Mouse (Mus musculus) c-Kit-positive CD71-positive TER-119-positive erythroid progenitor cells, embryonic 14.5 days (primary cell): ENCODE measurements around the gene Mettl7a1.
"Not testable (repeated sequence)": the region's sequence is repeated elsewhere in the genome, so short reads cannot be mapped to it uniquely, and the experiment has no call there.

Experiments
- DNase-seq: peaks from one replicate; pipeline ENCODE4 v3.0.0-alpha.2; 2013; ENCODE audit warnings: low spot score

Mettl7a1 gene

DNA sequence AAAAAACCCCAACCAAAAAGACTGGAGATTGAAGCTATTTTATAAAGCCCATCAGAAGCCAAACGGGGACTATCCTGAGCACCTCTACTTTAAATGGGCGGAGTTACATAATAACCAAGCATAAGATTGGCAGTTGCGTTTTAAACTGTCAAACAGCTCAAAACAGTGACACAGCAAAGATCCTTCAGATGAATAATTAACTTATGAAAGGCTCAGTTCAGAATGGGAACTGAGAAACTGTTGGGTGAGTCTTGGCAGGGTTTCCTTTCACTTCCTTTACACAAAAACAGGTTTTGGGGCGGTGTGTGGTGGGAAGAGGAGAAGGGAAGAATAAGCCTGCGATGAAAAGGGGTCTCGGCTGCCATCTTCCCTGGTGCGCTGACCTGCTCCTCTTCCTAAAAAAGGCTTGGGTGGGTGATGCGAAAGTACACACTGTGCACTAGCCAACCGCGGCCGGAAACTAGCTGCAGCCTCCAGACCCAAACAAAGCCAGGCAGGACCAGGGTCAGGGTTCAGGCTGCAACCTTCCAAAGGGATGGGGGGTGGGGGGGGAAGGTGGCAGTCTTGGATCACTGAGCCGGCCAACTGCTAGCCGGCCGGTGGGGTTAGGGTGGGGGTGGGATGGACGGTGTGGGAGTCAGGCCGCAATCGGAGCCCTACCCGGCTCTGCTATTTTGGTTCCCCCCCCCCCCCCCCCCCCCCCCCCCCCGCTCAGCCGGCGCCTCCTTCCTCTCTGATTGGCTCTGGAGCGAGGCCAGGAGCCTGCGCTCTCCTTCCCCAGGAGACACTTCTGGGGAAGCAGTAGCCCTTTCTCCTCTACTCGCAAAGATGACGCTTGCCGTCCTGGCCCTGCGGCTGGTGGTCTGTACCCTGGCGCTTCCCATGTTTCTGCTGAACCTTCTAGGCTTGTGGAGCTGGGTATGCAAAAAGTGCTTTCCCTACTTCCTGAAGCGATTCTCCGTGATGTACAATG is at the start of gene Mettl7a1:
Gene Mettl7a1 (plus strand): TSS at position 122 of the 973 bp plus-strand sequence.
- peak; percentile 69 for DNase-seq

DNA sequence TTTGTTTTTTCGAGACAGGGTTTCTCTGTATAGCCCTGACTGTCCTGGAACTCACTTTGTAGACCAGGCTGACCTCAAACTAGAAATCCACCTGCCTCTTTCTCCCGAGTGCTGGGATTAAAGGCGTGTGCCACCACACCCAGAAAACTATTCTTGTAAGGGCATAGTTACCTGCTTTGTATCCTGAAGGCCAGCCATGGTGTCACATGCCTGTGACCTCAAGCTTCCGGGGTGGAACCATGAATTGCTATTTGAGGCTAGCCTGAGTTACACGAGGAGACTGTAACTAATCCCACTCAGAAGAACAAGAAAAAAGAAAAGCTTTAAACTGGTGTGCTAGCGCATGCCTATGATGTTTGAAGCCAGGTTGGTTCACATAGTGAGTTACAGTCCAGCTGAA is 47.6 kb upstream of the Mettl7a1 start:
- DNase-seq = no peak

DNA sequence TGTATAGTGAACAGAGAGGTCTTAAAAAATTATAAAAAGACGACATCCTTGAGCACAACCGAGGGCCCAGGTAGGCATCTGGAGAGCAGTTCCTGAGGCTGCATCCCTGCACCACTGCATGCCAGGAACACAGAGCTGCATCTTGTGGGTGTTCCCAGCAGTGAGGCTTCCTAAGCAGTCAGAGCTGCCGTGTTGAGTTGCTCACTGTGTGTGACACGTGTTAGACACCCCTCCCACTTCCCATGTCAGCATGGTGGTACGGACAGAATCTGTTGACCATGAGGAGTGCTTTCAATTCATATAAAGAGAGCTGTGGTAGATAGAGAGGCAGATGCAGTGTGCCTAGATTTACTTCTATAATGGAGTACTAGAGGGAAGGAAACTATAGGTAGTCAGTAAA is 46.6 kb upstream of the Mettl7a1 start:
- DNase-seq = no peak

DNA sequence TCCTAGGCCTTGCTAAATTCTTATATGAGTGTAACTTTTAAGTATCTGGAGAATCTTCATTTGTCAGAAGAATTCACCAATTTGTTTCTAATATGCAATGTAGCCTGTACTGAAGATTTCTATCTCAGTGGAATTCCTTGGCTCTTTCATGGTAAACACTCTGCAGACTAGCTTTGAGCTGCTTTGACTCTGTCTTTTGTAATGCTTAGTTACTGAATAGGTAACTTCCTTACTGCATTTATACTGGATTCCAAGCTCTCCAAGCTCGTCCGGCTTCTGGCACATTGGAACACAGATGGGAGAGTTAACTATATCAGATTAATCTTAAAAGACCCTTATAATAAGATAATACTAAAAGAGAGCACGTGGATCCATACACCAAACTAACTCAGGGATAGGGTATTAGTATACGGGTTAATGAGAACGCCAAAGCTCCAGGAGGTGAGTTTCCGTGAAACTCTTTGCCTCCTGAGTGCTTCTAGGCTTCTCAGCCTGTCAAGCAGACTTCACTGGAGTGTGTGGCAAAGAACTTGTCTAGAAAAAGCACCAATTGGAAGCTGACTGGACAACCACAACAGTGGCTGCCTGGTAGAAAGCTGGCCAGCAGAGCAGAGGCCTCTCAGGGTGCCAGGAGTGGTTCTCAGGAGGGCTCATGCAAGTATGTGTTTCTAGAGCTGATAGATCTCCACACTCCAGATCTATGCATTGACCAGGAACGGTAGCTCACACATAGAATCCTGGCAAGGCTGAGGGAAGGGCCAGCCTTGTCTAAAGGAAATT is 45.1 kb upstream of the Mettl7a1 start:
- no peak for DNase-seq

DNA sequence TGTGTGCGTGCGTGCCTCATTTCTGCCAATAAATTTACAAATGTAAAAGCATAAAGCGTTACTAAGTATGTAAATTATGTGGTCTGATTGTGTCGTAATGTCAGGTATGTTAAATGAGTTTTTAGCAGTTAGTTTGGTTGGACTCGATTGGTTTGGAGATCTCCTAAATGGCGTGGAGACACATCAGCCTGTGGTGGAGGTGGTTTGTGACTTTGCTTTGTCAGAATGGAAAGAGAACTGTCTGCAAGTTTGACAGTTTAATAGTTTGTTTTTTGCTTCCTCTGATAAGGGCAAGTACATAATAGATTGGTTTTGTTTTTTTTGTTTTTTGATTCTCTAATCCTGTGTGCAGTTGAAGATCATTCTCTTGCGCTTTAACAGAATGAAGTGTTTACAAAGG is 43.6 kb upstream of the Mettl7a1 start:
- not testable (repeated sequence) for DNase-seq

DNA sequence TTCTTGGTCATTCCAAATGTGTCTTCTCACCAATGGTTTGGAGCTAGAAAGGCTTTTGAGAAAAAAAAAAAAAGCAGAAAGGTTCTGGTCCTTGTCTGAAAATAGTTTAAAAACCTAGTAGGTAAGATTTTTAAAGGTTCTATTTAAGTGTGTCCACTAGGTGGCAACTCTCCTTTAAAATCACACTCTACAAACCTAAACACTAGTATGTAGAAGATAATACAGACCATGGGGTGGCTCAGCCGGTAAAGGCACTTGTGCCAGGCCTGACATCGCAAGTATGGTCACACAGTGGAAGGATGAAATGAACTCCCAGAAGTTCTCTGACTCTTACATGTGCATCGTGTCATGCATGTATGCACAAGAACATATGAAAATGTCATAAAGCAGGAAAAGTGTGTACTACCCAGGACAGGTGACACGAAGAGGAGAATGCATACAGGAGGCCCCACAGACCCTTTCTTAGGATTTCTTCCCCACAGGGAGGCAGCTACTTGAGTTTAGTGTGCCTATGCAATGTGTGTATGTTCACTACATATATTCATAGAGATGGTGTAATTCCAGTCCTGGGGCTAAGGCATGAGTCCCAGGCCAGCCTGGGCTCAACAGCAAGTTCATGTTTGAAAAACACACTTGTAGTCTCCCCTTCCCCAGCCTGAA is 40.6 kb upstream of the Mettl7a1 start:
- DNase-seq = peak; percentile 13

DNA sequence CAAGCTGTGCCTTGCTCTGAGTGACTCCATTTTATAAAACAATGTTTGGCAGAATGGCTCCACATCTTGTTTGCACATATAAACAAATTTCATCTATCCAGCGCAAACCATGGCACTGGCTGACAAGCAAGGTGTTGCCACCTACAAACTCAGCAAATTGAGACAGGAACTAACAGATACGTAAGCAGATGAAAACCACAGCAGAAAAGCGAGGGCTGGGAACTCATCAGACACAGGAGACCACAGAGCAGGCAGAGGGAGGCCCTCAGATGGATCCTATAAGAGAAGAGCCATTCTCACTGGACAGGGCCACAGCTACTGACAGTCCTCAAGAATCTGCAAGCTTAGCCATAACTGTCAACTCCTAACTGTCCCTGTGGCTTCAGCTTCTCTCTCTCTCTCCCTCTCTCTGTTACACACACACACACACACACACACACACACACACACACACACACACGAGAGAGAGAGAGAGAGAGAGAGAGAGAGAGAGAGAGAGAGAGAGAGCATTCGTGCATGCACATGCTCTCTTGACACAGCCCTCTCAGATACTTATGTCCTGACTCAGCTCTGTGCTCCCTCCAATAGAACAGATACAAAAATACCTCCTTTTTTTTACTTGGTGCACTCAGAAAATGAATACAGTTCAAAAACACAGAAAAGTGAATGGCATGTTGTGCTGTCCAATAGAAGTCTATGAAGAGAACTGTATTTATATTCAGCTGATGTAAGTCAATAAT is 38.2 kb upstream of the Mettl7a1 start:
- DNase-seq = no peak

DNA sequence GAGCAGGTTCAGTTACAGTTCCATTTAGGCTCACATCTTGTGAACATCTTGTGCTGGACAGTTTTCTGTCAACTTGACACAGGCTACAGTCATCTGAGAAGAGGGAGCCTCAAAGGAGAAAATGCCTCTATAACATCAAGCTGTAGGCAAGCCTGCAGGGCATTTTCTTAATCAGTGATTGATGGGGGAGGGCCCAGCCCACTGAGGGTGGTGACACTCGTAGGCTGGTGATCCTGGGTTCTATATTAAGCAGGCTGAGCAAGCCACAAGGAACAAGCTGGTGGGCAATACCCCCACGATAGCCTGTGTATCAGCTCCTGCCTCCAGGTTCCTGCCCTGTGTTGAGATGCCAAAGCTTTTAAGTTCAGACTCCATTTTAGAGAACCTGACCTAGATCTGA is 35.0 kb upstream of the Mettl7a1 start:
- no peak for DNase-seq

DNA sequence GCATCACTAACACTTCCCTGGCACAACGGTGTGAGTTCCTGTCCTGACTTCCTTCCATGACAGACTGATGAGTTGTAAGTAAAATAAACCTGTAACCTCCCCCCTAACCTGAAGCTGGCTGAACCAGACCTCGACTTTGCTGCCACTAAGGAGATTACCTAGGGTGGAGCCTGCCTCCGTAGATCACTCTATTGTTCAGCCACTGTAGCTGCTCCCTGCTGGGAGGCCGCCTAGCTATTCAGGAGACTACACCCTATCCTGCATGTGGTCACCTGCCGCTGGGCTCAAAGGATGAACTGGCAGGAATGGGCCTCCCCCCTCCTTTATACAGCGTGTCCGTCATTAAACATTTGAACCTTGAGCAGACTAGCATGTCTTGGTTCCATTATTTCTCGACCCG is 34.2 kb upstream of the Mettl7a1 start:
- no peak for DNase-seq

DNA sequence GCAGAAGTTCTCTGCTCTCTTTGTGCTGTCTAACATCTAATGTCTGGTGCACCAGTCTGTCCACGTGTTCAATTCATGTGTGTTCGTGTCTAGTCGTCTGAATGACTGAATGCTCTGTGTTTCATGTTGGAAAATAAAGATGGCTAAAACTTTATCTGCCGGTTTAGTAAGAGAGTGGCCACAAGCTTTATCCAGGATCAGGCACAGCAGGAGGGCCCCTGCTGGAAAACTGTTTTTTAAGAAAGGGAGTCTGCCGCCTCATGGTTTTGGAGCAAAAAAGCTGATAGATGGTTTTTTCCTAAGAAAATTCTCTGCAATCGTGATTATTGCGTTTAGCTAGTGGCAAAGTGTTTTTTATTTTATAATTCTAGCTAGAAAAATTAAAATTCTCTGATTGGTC is 33.3 kb upstream of the Mettl7a1 start:
- not testable (repeated sequence) for DNase-seq

DNA sequence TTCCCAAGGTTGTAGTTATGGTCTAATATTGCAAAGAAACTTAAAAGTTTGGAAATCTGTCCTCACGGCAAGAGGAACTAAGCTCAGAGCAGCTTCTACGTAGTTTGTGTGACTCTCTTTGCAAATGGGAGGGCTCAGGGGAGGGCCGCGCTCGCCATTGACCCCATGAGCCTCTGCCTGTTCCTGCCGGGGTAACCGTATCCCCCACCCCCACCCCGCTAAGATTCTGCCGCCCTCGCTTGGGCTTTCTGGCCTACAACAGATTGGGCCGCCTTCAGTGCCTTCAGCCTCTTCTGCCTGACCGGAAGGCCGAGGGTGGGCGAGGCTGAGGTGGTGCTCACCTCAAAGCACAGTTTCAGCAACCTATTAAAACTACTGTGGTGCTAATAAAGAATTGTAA is 32.5 kb upstream of the Mettl7a1 start:
- no peak for DNase-seq

DNA sequence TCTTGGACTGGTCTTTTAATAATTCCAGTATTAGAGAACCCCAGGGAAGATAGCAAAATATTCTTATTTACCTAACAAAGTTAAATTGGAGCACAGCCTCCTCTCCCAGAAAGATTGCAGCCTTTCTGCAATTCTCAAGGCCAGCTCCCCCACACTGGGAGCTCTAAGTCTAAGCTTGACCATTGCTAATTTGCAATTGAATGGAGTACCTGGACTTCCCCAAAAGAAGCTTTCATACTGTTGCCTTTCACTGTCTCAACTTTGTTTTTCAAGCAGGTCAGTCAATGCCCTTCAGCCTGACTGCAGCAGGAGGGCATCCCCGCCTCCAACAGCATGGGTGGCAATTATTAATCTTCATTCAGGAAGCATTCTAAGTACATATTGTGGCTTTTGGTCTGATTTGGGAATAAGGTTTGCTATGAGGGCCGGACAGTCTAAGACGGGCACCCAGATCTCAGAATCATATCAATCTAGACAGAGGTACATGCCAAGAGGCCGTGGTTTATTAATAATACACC is 30.1 kb upstream of the Mettl7a1 start:
- not testable (repeated sequence) for DNase-seq

DNA sequence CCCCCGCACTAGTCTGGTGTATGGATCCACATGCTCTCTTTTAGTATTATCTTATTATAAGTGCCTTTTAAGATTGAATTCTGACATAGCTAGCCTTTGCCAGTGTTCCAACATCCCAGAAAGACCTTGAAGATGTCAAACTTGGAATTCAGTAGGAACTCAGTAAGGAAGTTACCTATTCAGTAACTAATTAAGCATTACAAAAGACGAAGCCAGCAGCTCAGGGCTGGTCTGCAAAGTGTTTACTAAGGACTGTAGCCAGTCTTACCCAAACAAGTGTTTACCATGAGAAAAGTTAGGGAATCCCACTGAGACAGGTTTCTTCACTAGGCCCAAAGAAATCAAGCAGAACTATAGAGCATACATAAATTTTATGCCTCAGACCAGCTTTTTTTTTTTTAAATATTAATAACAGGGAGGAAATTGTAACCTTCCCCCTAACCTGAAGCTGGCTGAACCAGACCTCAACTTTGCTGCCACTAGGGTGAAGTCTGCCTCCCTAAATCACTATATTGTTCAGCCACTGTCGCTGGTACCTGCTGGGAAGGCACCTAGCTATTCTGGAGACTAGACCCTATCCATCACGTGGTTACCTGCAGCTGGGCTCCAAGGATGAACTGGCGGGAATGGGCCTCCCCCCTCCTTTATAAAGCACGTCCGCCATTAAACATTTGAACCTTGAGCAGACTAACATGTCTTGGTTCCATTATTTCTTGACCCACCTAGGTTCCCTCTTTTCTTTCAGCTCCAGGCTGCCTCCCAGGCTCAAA is 29.0 kb upstream of the Mettl7a1 start:
- no peak for DNase-seq

DNA sequence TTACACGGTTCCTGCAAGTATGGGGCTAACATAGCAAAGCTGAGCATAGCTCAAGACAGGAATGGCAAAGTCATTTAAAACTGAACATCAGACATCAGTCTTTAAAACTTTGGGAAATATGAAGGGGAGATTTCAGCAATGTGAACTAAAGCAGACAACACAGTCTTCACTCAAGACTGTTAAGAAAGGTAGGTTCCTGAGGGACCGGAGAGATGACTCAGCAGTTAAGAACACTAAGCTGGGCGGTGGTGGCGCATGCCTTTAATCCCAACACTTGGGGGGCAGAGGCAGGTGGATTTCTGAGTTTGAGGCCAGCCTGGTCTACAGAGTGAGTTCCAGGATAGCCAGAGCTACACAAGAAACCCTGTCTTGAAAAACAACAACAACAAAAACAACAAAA is 27.5 kb upstream of the Mettl7a1 start:
- DNase-seq = no peak

DNA sequence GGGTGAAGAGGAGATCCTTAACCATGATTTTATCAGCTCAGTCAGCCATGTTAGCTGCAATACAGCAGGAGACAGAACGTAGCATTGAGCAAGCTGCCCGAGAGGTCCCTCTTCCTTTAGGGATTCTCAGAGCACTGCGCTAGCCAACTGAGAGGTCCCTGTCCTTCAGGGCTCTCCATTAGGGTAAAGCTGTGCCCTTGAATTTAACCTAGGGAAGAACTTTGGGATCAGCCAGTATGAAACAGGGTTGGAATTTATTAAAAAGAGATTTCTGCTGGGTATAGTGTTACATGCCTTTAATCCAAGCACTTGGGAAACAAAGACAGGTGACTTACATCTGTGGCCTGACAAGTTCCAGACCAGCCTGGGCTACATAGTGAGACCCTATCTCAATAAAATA is 26.4 kb upstream of the Mettl7a1 start:
- no peak for DNase-seq

DNA sequence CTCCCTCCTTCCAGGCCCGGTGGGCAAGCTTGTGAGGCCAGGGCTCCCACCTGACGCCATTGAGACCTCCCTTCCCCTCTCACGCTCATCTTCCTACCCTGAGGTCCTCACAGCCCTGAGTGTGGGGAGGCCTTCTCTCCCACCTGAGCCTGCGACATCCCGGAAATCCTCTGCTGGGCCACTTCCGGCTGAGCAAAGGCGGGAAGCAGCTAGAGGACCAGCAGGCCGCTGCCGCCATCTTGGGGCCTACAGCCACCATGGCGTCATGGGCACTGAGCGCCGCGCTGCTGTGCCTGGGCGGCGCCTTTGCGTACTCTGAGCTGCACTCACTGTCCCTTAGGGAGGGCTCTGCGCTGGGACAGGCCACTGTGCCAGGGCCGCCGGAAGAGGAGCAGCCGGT is 23.3 kb upstream of the Mettl7a1 start, which contains the start of gene Tmprss12:
Gene Tmprss12 (plus strand): TSS at position 212 of the 400 bp plus-strand sequence.
- no peak for DNase-seq

DNA sequence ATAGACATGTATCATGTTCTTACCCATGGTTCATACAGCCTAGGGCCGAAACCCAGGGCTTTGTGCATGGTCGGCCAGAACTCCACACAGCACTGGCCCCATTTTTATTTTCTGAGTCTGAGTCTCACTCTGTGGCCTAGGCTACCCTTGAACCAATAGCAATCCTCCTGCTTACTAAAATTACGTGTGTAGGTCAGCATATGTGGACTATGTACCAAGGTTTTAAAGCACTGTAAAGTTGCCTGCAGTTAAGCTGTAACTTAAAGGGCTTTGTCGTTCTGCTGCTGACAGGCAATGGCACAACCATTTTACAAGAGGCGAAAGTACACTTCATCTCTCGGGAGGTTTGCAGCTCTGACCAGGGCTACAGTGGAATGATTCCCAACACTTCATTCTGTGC is 15.0 kb upstream of the Mettl7a1 start:
- DNase-seq = no peak

DNA sequence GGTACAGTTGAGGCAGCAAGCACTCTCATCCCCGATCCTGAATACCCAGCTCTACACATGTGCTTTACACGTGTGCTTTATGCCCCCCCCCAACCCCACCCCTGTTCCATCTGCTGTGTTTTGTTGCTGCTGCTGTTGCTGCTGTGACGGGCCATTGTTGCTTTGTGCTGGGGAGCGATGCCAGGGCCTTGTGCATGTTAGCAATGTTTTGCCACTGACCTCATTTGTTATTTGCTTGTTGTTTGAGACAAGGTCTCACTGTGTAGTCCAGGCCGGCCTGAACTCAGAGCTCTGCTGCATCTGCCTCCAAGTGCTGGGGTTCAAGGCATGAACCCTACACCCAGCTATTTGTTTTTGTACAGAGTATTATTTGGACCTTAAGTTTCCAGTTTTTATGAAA is 13.1 kb upstream of the Mettl7a1 start:
- DNase-seq = no peak

DNA sequence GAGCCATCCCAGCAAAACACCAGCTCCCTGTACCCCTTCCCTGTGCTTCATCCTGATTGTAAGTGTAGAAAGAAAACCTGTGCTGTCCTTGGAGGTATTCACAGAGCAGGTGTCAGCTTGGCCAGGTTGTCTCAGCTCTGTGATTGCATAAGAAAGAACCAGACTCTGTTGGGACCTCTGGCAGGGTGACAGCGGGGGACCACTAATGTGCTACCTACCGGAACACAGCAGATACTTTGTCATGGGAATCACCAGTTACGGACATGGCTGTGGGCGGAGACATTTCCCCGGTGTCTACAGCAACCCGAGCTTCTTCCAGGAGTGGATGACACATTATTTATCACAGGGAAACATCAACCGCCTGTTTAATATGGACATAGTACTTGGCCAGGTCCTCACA is 11.6 kb upstream of the Mettl7a1 start:
- DNase-seq = no peak

DNA sequence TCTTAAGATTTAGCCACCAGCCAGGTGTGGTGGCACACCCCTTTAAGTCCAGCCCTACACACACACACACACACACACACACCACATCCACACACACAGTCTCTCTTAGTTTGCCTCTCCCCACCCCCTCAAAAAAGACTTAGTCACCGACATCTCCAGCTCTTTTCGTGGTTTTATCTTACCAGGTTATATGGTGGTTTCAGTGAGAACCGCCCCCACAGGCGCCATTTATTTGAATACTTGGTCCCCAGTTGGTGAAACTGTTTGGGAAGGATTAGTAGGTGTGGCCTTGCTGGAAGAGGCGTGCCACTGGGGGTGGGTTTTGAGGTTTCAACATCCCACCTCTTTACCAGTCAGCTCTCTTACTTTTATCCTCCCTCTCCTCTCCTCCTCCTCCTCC is 6.1 kb upstream of the Mettl7a1 start:
- DNase-seq = no peak

DNA sequence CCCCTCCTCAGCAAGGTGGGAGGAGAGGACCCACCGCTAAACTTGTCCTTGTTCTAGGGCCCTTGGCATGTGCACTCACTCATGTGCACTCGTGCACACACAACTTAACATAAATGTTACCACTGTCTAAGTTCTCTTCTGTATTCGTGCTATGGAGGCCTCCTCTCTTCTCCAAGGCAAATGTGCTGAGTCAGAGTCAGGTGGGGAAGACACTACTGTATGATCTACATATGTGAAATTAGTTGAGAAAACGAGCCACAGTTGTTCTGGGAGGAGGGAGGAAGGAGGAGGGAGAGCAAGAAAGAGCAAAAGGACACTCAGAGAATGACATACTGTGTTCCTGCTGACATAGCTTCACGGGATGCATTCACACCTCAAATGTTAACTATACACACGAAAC is 3.4 kb upstream of the Mettl7a1 start:
- DNase-seq = peak; percentile 25
